Mouse (Mus musculus): ENCODE data around the gene Dcps. TPM values are rescaled to one million over a fixed set of nuclear protein-coding genes. Genes with fewer than 3 reads are reported as not detected.
"Not testable (repeated sequence)": the region's sequence is repeated elsewhere in the genome, so short reads cannot be mapped to it uniquely, and the experiment has no call there.

The Dcps gene
- polyA plus RNA-seq, 1 experiment: 31.1 TPM

GRCm38 (mm10) chr9:35152923-35153322 is 22.9 kb downstream of the Dcps start:
- no peak for TF ChIP-seq CTCF (IDR thresholded peaks at IDR 0.05; ENCODE audit: control insufficient read depth, insufficient read depth, low read length)
- TF ChIP-seq POLR2A (IDR thresholded peaks at IDR 0.05; ENCODE audit: borderline replicate concordance, control insufficient read depth, low read depth, low read length): no peak
- 83% methylated on average over 1 of the region's 1 CpGs for WGBS
- Histone ChIP-seq H3K27ac (ENCODE audit: control insufficient read depth, insufficient read depth, low read depth, low read length, poor library complexity) (no peak overlapping the region), H3K4me3 (replicated peaks; ENCODE audit: control insufficient read depth, low read depth, low read length) (no peak overlapping the region), H3K4me1 (ENCODE audit: control insufficient read depth, insufficient read depth, low read length) (no peaks in the 10 kb centered on the region)

GRCm38 (mm10) chr9:35148822-35149221 is 27.0 kb downstream of the Dcps start:
- not testable (repeated sequence) for H3K27ac ChIP-seq (ENCODE audit: control insufficient read depth, insufficient read depth, low read depth, low read length, poor library complexity); H3K4me1 ChIP-seq (ENCODE audit: control insufficient read depth, insufficient read depth, low read length); H3K4me3 ChIP-seq (replicated peaks; ENCODE audit: control insufficient read depth, low read depth, low read length)

GRCm38 (mm10) chr9:35147261-35147660 is 28.6 kb downstream of the Dcps start:
- not testable (repeated sequence) for H3K27ac ChIP-seq (ENCODE audit: control insufficient read depth, insufficient read depth, low read depth, low read length, poor library complexity); H3K4me1 ChIP-seq (ENCODE audit: control insufficient read depth, insufficient read depth, low read length); H3K4me3 ChIP-seq (replicated peaks; ENCODE audit: control insufficient read depth, low read depth, low read length)
- WGBS: 93% methylated on average over 14 of the region's 14 CpGs

- Histone ChIP-seq H3K4me3 (replicated peaks; ENCODE audit: control insufficient read depth, low read depth, low read length) (no peak overlapping the region), H3K4me1 (ENCODE audit: control insufficient read depth, insufficient read depth, low read length) (no peaks in the 10 kb centered on the region), H3K27ac (ENCODE audit: control insufficient read depth, insufficient read depth, low read depth, low read length, poor library complexity) (no peak overlapping the region)
- TF ChIP-seq POLR2A (IDR thresholded peaks at IDR 0.05; ENCODE audit: borderline replicate concordance, control insufficient read depth, low read depth, low read length): no peak
- TF ChIP-seq CTCF (IDR thresholded peaks at IDR 0.05; ENCODE audit: control insufficient read depth, insufficient read depth, low read length): no peak
- WGBS: 81% methylated on average over 1 of the region's 1 CpGs
Observed at GRCm38 (mm10) chr9:35145829-35146228, 30.0 kb downstream of the Dcps start.

- TF ChIP-seq POLR2A (IDR thresholded peaks at IDR 0.05; ENCODE audit: borderline replicate concordance, control insufficient read depth, low read depth, low read length): no peak
- no peak for TF ChIP-seq CTCF (IDR thresholded peaks at IDR 0.05; ENCODE audit: control insufficient read depth, insufficient read depth, low read length)
- WGBS: 90% methylated on average over 9 of the region's 9 CpGs
- H3K27ac ChIP-seq (ENCODE audit: control insufficient read depth, insufficient read depth, low read depth, low read length, poor library complexity): no peak overlapping the region
- H3K4me1 ChIP-seq (ENCODE audit: control insufficient read depth, insufficient read depth, low read length): no peaks in the 10 kb centered on the region
- H3K4me3 ChIP-seq (replicated peaks; ENCODE audit: control insufficient read depth, low read depth, low read length): no peak overlapping the region
Observed at GRCm38 (mm10) chr9:35145118-35145517, 30.7 kb downstream of the Dcps start.

- H3K27ac ChIP-seq (ENCODE audit: control insufficient read depth, insufficient read depth, low read depth, low read length, poor library complexity): no peak overlapping the region
- H3K4me3 ChIP-seq (replicated peaks; ENCODE audit: control insufficient read depth, low read depth, low read length): no peak overlapping the region
- no peaks in the 10 kb centered on the region for H3K4me1 ChIP-seq (ENCODE audit: control insufficient read depth, insufficient read depth, low read length)
- WGBS: 15% methylated on average over 2 of the region's 2 CpGs
- TF ChIP-seq CTCF (IDR thresholded peaks at IDR 0.05; ENCODE audit: control insufficient read depth, insufficient read depth, low read length) (no peak), POLR2A (IDR thresholded peaks at IDR 0.05; ENCODE audit: borderline replicate concordance, control insufficient read depth, low read depth, low read length) (no peak)
Observed at GRCm38 (mm10) chr9:35142221-35142620, 33.6 kb downstream of the Dcps start.

GRCm38 (mm10) chr9:35139231-35139744 is 36.6 kb downstream of the Dcps start:
- no peak for TF ChIP-seq POLR2A (IDR thresholded peaks at IDR 0.05; ENCODE audit: borderline replicate concordance, control insufficient read depth, low read depth, low read length)
- no peak for TF ChIP-seq CTCF (IDR thresholded peaks at IDR 0.05; ENCODE audit: control insufficient read depth, insufficient read depth, low read length)
- WGBS: 75% methylated on average over 5 of the region's 5 CpGs
- H3K27ac ChIP-seq (ENCODE audit: control insufficient read depth, insufficient read depth, low read depth, low read length, poor library complexity): no peak overlapping the region

GRCm38 (mm10) chr9:35138029-35138428 is 37.8 kb downstream of the Dcps start:
- no peak overlapping the region for H3K4me3 ChIP-seq (replicated peaks; ENCODE audit: control insufficient read depth, low read depth, low read length)
- no peak for TF ChIP-seq POLR2A (IDR thresholded peaks at IDR 0.05; ENCODE audit: borderline replicate concordance, control insufficient read depth, low read depth, low read length)
- no peak for TF ChIP-seq CTCF (IDR thresholded peaks at IDR 0.05; ENCODE audit: control insufficient read depth, insufficient read depth, low read length)
- H3K27ac ChIP-seq (ENCODE audit: control insufficient read depth, insufficient read depth, low read depth, low read length, poor library complexity): no peak overlapping the region
- no peaks in the 10 kb centered on the region for H3K4me1 ChIP-seq (ENCODE audit: control insufficient read depth, insufficient read depth, low read length)
- whole genome bisulfite sequencing: 62% methylated on average over 7 of the region's 7 CpGs

More at GRCm38 (mm10) chr9:35139231-35139744, 36.6 kb downstream of the Dcps start:
- H3K4me1 ChIP-seq (ENCODE audit: control insufficient read depth, insufficient read depth, low read length): no peaks in the 10 kb centered on the region
- H3K4me3 ChIP-seq (replicated peaks; ENCODE audit: control insufficient read depth, low read depth, low read length): no peak overlapping the region

- TF ChIP-seq CTCF (IDR thresholded peaks at IDR 0.05; ENCODE audit: control insufficient read depth, insufficient read depth, low read length) (no peak), POLR2A (IDR thresholded peaks at IDR 0.05; ENCODE audit: borderline replicate concordance, control insufficient read depth, low read depth, low read length) (no peak)
- 48% methylated on average over 6 of the region's 6 CpGs for WGBS
- Histone ChIP-seq H3K27ac (ENCODE audit: control insufficient read depth, insufficient read depth, low read depth, low read length, poor library complexity) (no peak overlapping the region), H3K4me3 (replicated peaks; ENCODE audit: control insufficient read depth, low read depth, low read length) (no peak overlapping the region), H3K4me1 (ENCODE audit: control insufficient read depth, insufficient read depth, low read length) (no peaks in the 10 kb centered on the region)
Observed at GRCm38 (mm10) chr9:35135575-35135974, 40.3 kb downstream of the Dcps start.

Measured in bone marrow, adult 2 months (tissue).